Mouse (Mus musculus): Measurements from ENCODE around the gene Nup210l.
"Not testable (repeated sequence)": the region's sequence is repeated elsewhere in the genome, so short reads cannot be mapped to it uniquely, and the experiment has no call there.

Nup210l gene

GRCm38 (mm10) chr3:90094453-90094852 is 9.5 kb upstream of the Nup210l start:
- no peak for DNase-seq (ENCODE audit: low spot score in 2 of 2)

GRCm38 (mm10) chr3:90097928-90098327 is 6.0 kb upstream of the Nup210l start:
- no peak for DNase-seq (ENCODE audit: low spot score in 2 of 2)

- DNase-seq (ENCODE audit: low spot score in 2 of 2), result no peak
Measured at GRCm38 (mm10) chr3:90101010-90101409, 2.9 kb upstream of the Nup210l start.

- DNase-seq (ENCODE audit: low spot score in 2 of 2), result no peak
Measured at GRCm38 (mm10) chr3:90101673-90102072, 2.3 kb upstream of the Nup210l start.

- DNase-seq (ENCODE audit: low spot score in 2 of 2), result no peak
Measured at GRCm38 (mm10) chr3:90102239-90102638, 1.7 kb upstream of the Nup210l start.

- no peak for DNase-seq (ENCODE audit: low spot score in 2 of 2)
Measured at GRCm38 (mm10) chr3:90103176-90103575, 756 bp upstream of the Nup210l start.

GRCm38 (mm10) chr3:90111706-90112105 is 7.8 kb downstream of the Nup210l start:
- peak; percentile 52 to 55 for DNase-seq (ENCODE audit: low spot score in 2 of 2)

- DNase-seq (ENCODE audit: low spot score in 2 of 2), result peak in 1 of 2 experiments; percentile 34
Measured at GRCm38 (mm10) chr3:90114342-90114741, 10.4 kb downstream of the Nup210l start.

GRCm38 (mm10) chr3:90115526-90115925 is 11.6 kb downstream of the Nup210l start:
- no peak for DNase-seq (ENCODE audit: low spot score in 2 of 2)

- no peak for DNase-seq (ENCODE audit: low spot score in 2 of 2)
Measured at GRCm38 (mm10) chr3:90118132-90118790, 14.3 kb downstream of the Nup210l start.

GRCm38 (mm10) chr3:90122036-90122435 is 18.1 kb downstream of the Nup210l start:
- DNase-seq (ENCODE audit: low spot score in 2 of 2), result not testable (repeated sequence)

- DNase-seq (ENCODE audit: low spot score in 2 of 2), result peak; percentile 74 to 79
Measured at GRCm38 (mm10) chr3:90125710-90126109, 21.8 kb downstream of the Nup210l start.

GRCm38 (mm10) chr3:90127881-90128280 is 23.9 kb downstream of the Nup210l start:
- no peak for DNase-seq (ENCODE audit: low spot score in 2 of 2)

- DNase-seq (ENCODE audit: low spot score in 2 of 2), result no peak
Measured at GRCm38 (mm10) chr3:90132745-90133144, 28.8 kb downstream of the Nup210l start.

GRCm38 (mm10) chr3:90133331-90133730 is 29.4 kb downstream of the Nup210l start:
- DNase-seq (ENCODE audit: low spot score in 2 of 2), result no peak

GRCm38 (mm10) chr3:90134483-90134882 is 30.6 kb downstream of the Nup210l start:
- no peak for DNase-seq (ENCODE audit: low spot score in 2 of 2)

- no peak for DNase-seq (ENCODE audit: low spot score in 2 of 2)
Measured at GRCm38 (mm10) chr3:90134993-90135392, 31.1 kb downstream of the Nup210l start.

GRCm38 (mm10) chr3:90136660-90137059 is 32.7 kb downstream of the Nup210l start:
- DNase-seq (ENCODE audit: low spot score in 2 of 2), result no peak

GRCm38 (mm10) chr3:90137606-90138005 is 33.7 kb downstream of the Nup210l start:
- no peak for DNase-seq (ENCODE audit: low spot score in 2 of 2)

GRCm38 (mm10) chr3:90139962-90140361 is 36.0 kb downstream of the Nup210l start:
- no peak for DNase-seq (ENCODE audit: low spot score in 2 of 2)

- DNase-seq (ENCODE audit: low spot score in 2 of 2), result no peak
Measured at GRCm38 (mm10) chr3:90145461-90145860, 41.5 kb downstream of the Nup210l start.

- no peak for DNase-seq (ENCODE audit: low spot score in 2 of 2)
Measured at GRCm38 (mm10) chr3:90146651-90147050, 42.7 kb downstream of the Nup210l start.

GRCm38 (mm10) chr3:90151086-90151740 is 47.3 kb downstream of the Nup210l start:
- DNase-seq (ENCODE audit: low spot score in 2 of 2), result no peak

Measured in spleen, postnatal 36 days (tissue).